Mouse (Mus musculus) forebrain, postnatal 0 days (tissue): Measurements from ENCODE around the gene Kremen2. TPM values are rescaled to one million over a fixed set of nuclear protein-coding genes. Genes with fewer than 3 reads are reported as not detected.

Experiments used
- ATAC-seq: fragments of 200-750 bp; cut with Nextera tagmentation; 2 replicates; pipeline ENCODE4 v1.8.0; 2017; ENCODE audit warnings: mild to moderate bottlenecking, moderate library complexity
- DNase-seq: peaks from one replicate; pipeline ENCODE4 v3.0.0-alpha.2; 2015
- H3K27ac ChIP-seq: fragments of 300-500 bp; sonication (generic); 2 replicates; pipeline ENCODE4 v1.5.1; 2014; ENCODE audit warnings: low read depth, mild to moderate bottlenecking, antibody characterized with exemption, low read length, moderate library complexity, mixed read lengths
- H3K27me3 ChIP-seq: fragments of 300-500 bp; sonication (generic); 2 replicates; pipeline ENCODE4 v1.6.1; 2014; ENCODE audit warnings: mild to moderate bottlenecking, low read length, mixed read lengths; ENCODE audit not compliant: insufficient read depth
- H3K36me3 ChIP-seq: fragments of 300-500 bp; sonication (generic); 2 replicates; pipeline ENCODE4 v1.6.1; 2014; ENCODE audit warnings: mild to moderate bottlenecking, moderate library complexity; ENCODE audit not compliant: insufficient read depth
- H3K4me1 ChIP-seq: fragments of 300-500 bp; sonication (generic); 2 replicates; pipeline ENCODE4 v1.6.1; 2014; ENCODE audit warnings: antibody characterized with exemption; ENCODE audit not compliant: insufficient read depth
- H3K4me2 ChIP-seq: fragments of 300-500 bp; sonication (generic); 2 replicates; pipeline ENCODE4 v1.6.1; 2014; ENCODE audit warnings: low read depth, mild to moderate bottlenecking, moderate library complexity
- H3K4me3 ChIP-seq: fragments of 300-500 bp; sonication (generic); 2 replicates; pipeline ENCODE4 v1.5.1; 2014; ENCODE audit warnings: low read depth, low read length, mixed read lengths
- H3K9ac ChIP-seq: fragments of 300-500 bp; sonication (generic); 2 replicates; pipeline ENCODE4 v1.6.1; 2014; ENCODE audit warnings: mild to moderate bottlenecking
- H3K9me3 ChIP-seq: fragments of 300-500 bp; sonication (generic); 2 replicates; pipeline ENCODE4 v1.6.1; 2016; ENCODE audit warnings: low read length
- CTCF ChIP-seq: sonication (generic); IDR thresholded peaks from 2 replicates; pipeline ENCODE4 v1.5.1; 2016; ENCODE audit warnings: antibody characterized with exemption, control low read depth, low read depth
- WGBS: fragments of 180-500 bp; shearing (Covaris S2); extraction: QIAGEN DNeasy Blood & Tissue Kit; methylation state at CpG from one replicate; pipeline ENCODE4 v1.1.7; 2014; 5-methylcytosine and 5-hydroxymethylcytosine counted together
- polyA plus RNA-seq: library from polyadenylated mRNA; unstranded; fragments of >200 nt; fragmentation: Nextera tagmentation; extraction: Ambion mirVana; gene quantifications from 2 replicates; pipeline ENCODE4 v1.2.1, GENCODE M21; 2015
- total RNA-seq: library from RNA; depleted of rRNA; stranded (reverse); fragments of >200 nt; gene quantifications from 2 replicates; pipeline ENCODE4 v1.2.3, GENCODE M21; 2014

Kremen2 gene
- total and polyA plus RNA-seq, 2 experiments from 2014 or later: 0.82 to 0.90 TPM

DNA sequence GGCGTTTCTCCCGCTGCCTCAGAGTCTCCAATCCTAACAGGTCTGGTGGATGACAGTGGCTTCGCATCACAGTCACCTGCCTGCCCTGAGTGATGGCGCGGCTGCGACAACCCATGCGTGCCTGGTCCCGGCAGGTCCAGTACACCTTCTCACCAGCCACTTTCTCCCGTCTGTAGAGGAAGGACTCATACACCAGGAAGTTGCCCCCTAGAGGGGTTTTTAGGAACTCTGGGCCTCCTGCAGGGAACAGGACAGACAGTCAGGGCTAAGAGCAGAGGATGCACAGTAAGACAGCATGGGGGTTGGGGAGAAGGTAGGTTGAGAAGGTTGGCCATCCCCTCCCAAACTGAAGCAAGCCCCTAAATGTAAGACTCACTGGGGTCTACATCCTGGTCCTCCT is 14.6 kb upstream of the Kremen2 start:
- no peaks in the 10 kb centered on the region for H3K4me1 ChIP-seq
- H3K27ac ChIP-seq: no peak overlapping the region
- H3K27me3 ChIP-seq: no peaks in the 10 kb centered on the region
- ATAC-seq: no peak
- no peak for DNase-seq
- H3K9me3 ChIP-seq: no peaks in the 10 kb centered on the region
- no peak overlapping the region for H3K4me2 ChIP-seq
- H3K9ac ChIP-seq: no peak overlapping the region
- WGBS: 93% methylated on average over 9 of the region's 9 CpGs
- peaks cover 71% of the 10 kb centered on the region for H3K36me3 ChIP-seq
- TF ChIP-seq CTCF: no peak
- H3K4me3 ChIP-seq: no peak overlapping the region

- H3K9me3 ChIP-seq: no peaks in the 10 kb centered on the region
- no peak for DNase-seq
- H3K4me2 ChIP-seq: no peak overlapping the region
- no peak overlapping the region for H3K4me3 ChIP-seq
- H3K4me1 ChIP-seq: no peaks in the 10 kb centered on the region
- no peaks in the 10 kb centered on the region for H3K27me3 ChIP-seq
- H3K9ac ChIP-seq: no peak overlapping the region
- WGBS: 55% methylated on average over 8 of the region's 8 CpGs
- no peak overlapping the region for H3K27ac ChIP-seq
- ATAC-seq: peak; percentile 21; the same call in 1 of the 2 replicates
- H3K36me3 ChIP-seq: peaks cover 72% of the 10 kb centered on the region
- TF ChIP-seq CTCF: no peak
Measured at GRCm38 (mm10) chr17:23758801-23759200, 13.2 kb upstream of the Kremen2 start.

- DNase-seq (no peak), ATAC-seq (no peak)
- Histone ChIP-seq H3K4me1 (no peaks in the 10 kb centered on the region), H3K9ac (no peak overlapping the region), H3K4me3 (no peak overlapping the region), H3K36me3 (peaks cover 81% of the 10 kb centered on the region), H3K27me3 (no peaks in the 10 kb centered on the region), H3K4me2 (no peak overlapping the region), H3K27ac (no peak overlapping the region), H3K9me3 (no peaks in the 10 kb centered on the region)
- no peak for TF ChIP-seq CTCF
- 93% methylated on average over 9 of the region's 9 CpGs for WGBS
Measured at GRCm38 (mm10) chr17:23757581-23757980, 11.9 kb upstream of the Kremen2 start.

- WGBS: 92% methylated on average over 13 of the region's 13 CpGs
- Histone ChIP-seq H3K4me2 (no peak overlapping the region), H3K27ac (no peak overlapping the region), H3K4me3 (no peak overlapping the region), H3K9me3 (no peaks in the 10 kb centered on the region), H3K36me3 (peaks cover 80% of the 10 kb centered on the region), H3K4me1 (no peaks in the 10 kb centered on the region), H3K27me3 (no peaks in the 10 kb centered on the region), H3K9ac (no peak overlapping the region)
- ATAC-seq (no peak), DNase-seq (no peak)
- TF ChIP-seq CTCF: no peak
Measured at GRCm38 (mm10) chr17:23755689-23756088, 10.1 kb upstream of the Kremen2 start.

DNA sequence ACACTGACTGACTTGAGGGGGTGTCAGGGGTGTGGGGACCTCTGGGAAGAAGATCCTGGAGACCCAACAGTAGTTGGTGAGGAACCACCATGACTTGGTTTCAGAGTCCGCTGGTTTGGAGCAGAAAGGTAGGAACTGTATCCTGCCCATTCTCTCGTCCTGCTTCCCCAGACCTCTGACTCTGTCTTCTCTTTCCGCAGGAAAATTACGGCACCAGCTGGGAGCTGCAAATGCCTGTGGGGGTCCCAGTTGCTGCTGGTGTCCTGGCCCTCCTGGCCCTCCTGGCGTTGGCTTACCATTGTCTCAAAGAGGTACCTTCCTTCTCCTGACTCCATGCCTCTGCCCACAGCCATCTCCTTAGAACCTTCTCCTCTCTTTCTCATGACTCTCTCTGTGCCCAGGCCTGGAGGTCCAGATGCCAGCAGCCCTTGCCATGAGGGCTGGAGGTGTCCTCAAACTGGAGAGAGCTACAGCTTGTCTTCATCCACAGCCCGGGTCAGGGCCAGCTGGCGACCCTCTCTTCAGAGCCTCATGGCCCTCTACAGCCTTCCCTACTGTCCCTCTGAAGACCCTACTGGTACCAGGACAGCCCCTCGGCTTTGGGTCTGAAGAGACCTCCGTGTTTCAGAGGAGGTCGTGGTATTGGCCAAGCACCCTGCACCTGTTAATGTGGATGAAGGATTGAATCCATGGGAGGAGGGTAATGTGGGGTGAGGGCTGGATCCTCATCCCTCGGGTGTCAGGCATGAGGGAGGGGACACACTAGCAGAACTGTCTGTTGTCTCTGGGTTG is 4.0 kb upstream of the Kremen2 start:
- H3K9me3 ChIP-seq: no peaks in the 10 kb centered on the region
- no peak overlapping the region for H3K4me3 ChIP-seq
- 83% methylated on average over 11 of the region's 11 CpGs for WGBS
- no peak for TF ChIP-seq CTCF
- peaks cover 27% of the 10 kb centered on the region for H3K36me3 ChIP-seq
- H3K9ac ChIP-seq: no peak overlapping the region
- peaks cover 9% of the 10 kb centered on the region for H3K4me1 ChIP-seq
- H3K27me3 ChIP-seq: peaks cover 19% of the 10 kb centered on the region; the same call in 1 of the 2 replicates
- no peak overlapping the region for H3K4me2 ChIP-seq
- no peak overlapping the region for H3K27ac ChIP-seq
- DNase-seq: no peak
- no peak for ATAC-seq

GRCm38 (mm10) chr17:23748631-23749391 is 3.2 kb upstream of the Kremen2 start:
- ATAC-seq (no peak), DNase-seq (peak; percentile 63)
- TF ChIP-seq CTCF: peak; percentile 73
- Histone ChIP-seq H3K27ac (no peak overlapping the region), H3K9ac (no peak overlapping the region), H3K9me3 (no peaks in the 10 kb centered on the region), H3K27me3 (peaks cover 27% of the 10 kb centered on the region), H3K4me3 (no peak overlapping the region), H3K36me3 (peaks cover 27% of the 10 kb centered on the region), H3K4me2 (no peak overlapping the region), H3K4me1 (peaks cover 9% of the 10 kb centered on the region)
- WGBS: 42% methylated on average over 10 of the region's 10 CpGs

DNA sequence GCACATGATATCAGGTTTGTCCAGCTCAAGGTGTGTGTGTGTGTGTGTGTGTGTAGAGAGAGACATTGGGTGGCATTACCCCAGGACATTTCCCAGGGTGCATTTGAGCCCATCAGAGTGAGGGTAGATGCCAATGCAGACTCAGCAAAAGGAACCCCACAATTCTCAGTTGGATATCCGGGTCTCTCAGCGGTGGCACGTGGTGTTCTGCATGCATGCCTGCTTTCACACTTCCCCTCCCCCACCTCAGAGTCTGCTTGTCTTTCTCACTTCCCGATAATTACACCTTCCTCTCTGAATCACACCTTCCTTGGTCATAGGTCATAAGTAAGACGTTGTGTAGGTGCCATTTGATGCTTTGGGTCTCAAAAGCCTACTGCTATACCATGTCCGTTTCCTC is 2.4 kb upstream of the Kremen2 start:
- no peak overlapping the region for H3K27ac ChIP-seq
- peaks cover 19% of the 10 kb centered on the region for H3K36me3 ChIP-seq
- peaks cover 34% of the 10 kb centered on the region for H3K27me3 ChIP-seq
- no peaks in the 10 kb centered on the region for H3K9me3 ChIP-seq
- H3K9ac ChIP-seq: no peak overlapping the region
- no peak for TF ChIP-seq CTCF
- H3K4me3 ChIP-seq: no peak overlapping the region
- 48% methylated on average over 6 of the region's 6 CpGs for WGBS
- DNase-seq (no peak), ATAC-seq (no peak)
- peaks cover 9% of the 10 kb centered on the region for H3K4me1 ChIP-seq
- no peak overlapping the region for H3K4me2 ChIP-seq
